ENCODE assay signal across 27 mouse cellular contexts in the genomic region with DNA sequence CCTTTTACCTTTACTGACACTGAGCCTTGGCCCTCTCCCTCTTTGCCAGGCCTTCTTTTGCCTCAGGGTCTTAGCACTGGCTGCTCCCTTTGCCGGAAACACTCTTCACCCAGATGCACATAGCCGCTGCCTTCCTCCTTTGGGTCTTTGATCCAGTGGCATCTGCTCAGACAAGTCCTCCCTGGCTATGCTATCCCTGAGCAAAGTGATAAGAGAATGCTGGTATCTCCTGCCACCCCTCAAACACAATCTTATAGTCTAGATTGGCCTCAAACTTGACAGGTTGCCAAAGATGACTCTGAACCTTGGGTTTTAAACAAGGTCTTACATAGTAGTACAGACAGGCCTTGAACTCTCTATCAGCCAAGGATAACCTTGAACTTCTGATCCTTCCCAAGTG. TPM values are rescaled to one million over a fixed set of nuclear protein-coding genes. Genes with fewer than 3 reads are reported as not detected.
DNase-seq lines count a peak whose midpoint lies in the region; ATAC-seq and TF ChIP-seq lines count a peak whose summit lies in the region.
"Had no signal": no experiment of that assay in that cellular context is flagged by ENCODE, and none has a peak within 500 bp of the region (broad histone marks: within the 10 kb centered on the region; RNA-seq: fewer than 3 reads in every experiment).

No protein-coding gene starts in this region.

- no peak overlapping the region for H3K4me3 ChIP-seq in liver, embryonic 14.5 days (ENCODE audit: insufficient read depth in 1 of 2, low read depth in 2 of 2, low read length in 2 of 2)
- H3K4me3 ChIP-seq in liver, embryonic 12.5 days = no peak overlapping the region
- no peak overlapping the region for H3K4me3 ChIP-seq in MEL (ENCODE audit: control insufficient read depth in 1 of 2, insufficient read depth in 1 of 2, low read depth in 2 of 2, low read length in 2 of 2)
- H3K4me3 ChIP-seq: forebrain, embryonic 10.5 days; forebrain, embryonic 13.5 days; heart, embryonic 12.5 days; heart, embryonic 15.5 days; hindbrain, embryonic 10.5 days; hindbrain, embryonic 13.5 days had no signal

- no peaks in the 10 kb centered on the region for H3K9me3 ChIP-seq in liver, embryonic 14.5 days (ENCODE audit: control insufficient read depth, low read length)
- H3K9me3 ChIP-seq in liver, embryonic 12.5 days (replicated peaks) = no peaks in the 10 kb centered on the region
- no peaks in the 10 kb centered on the region for H3K9me3 ChIP-seq in MEL (replicated peaks; ENCODE audit: insufficient read depth, low read length)
- H3K9me3 ChIP-seq: forebrain, embryonic 10.5 days; forebrain, embryonic 13.5 days; G1E; heart, embryonic 12.5 days; heart, embryonic 15.5 days; hindbrain, embryonic 10.5 days; hindbrain, embryonic 13.5 days had no signal

- WGBS in liver, embryonic 14.5 days (ENCODE audit: insufficient replicate concordance) = 40% methylated on average over 2 of the region's 2 CpGs
- WGBS in liver, embryonic 12.5 days (ENCODE audit: insufficient replicate concordance) = 73% methylated on average over 2 of the region's 2 CpGs

- TF ChIP-seq CTCF in liver, embryonic 14.5 days (IDR thresholded peaks at IDR 0.05; ENCODE audit: low read depth) = no peak
- TF ChIP-seq CTCF in MEL (IDR thresholded peaks at IDR 0.05 in 2 of 3, conservative IDR thresholded peaks at IDR 0.05 in 1 of 3; ENCODE audit: control insufficient read depth in 1 of 3, insufficient read depth in 1 of 3, low read depth in 2 of 3, low read length in 3 of 3, poor library complexity in 1 of 3, severe bottlenecking in 1 of 3) = no peak

- TF ChIP-seq EP300 in liver, embryonic 14.5 days (IDR thresholded peaks at IDR 0.05; ENCODE audit: low read depth) = 0 out of 2 replicates have a peak, but pooled peaks have one; percentile 13
- peak; percentile 54 to 69; a peak in 3 of 4 replicates for TF ChIP-seq EP300 in MEL (IDR thresholded peaks at IDR 0.05; ENCODE audit: low read depth in 1 of 2, low read length in 2 of 2)

- no peak for TF ChIP-seq POLR2A in MEL (IDR thresholded peaks at IDR 0.05; ENCODE audit: control insufficient read depth in 1 of 2, insufficient read depth in 1 of 2, low read depth in 1 of 2, low read length in 2 of 2, poor library complexity in 1 of 2)

- no peak overlapping the region for H3K9ac ChIP-seq in liver, embryonic 14.5 days (replicated peaks)
- H3K9ac ChIP-seq in liver, embryonic 12.5 days = no peak overlapping the region
- no peak overlapping the region for H3K9ac ChIP-seq in MEL (ENCODE audit: control insufficient read depth, low read depth, low read length, poor library complexity, severe bottlenecking)
- H3K9ac ChIP-seq: forebrain, embryonic 13.5 days; heart, embryonic 12.5 days; heart, embryonic 15.5 days; hindbrain, embryonic 13.5 days had no signal

- ATAC-seq in liver, embryonic 14.5 days (ENCODE audit: insufficient read depth) = peak; percentile 21; the same call in 1 of the 2 replicates
- no peak for ATAC-seq in liver, embryonic 12.5 days
- ATAC-seq: forebrain, embryonic 13.5 days; forebrain, embryonic 16.5 days; hindbrain, embryonic 16.5 days had no signal

- H3K36me3 ChIP-seq in liver, embryonic 14.5 days (replicated peaks; ENCODE audit: control insufficient read depth, insufficient read depth, low read depth) = no peaks in the 10 kb centered on the region
- no peaks in the 10 kb centered on the region for H3K36me3 ChIP-seq in liver, embryonic 12.5 days
- no peaks in the 10 kb centered on the region for H3K36me3 ChIP-seq in MEL (ENCODE audit: control insufficient read depth in 1 of 2, insufficient read depth in 2 of 2, low read length in 2 of 2)
- H3K36me3 ChIP-seq: forebrain, embryonic 10.5 days; G1E; heart, embryonic 12.5 days; heart, embryonic 15.5 days; hindbrain, embryonic 10.5 days; hindbrain, embryonic 13.5 days had no signal

- TF ChIP-seq RAD21 in MEL (IDR thresholded peaks at IDR 0.05; ENCODE audit: low read depth, low read length) = no peak

- no peaks in the 10 kb centered on the region for H3K27me3 ChIP-seq in liver, embryonic 14.5 days (ENCODE audit: control insufficient read depth, insufficient read depth, low read length)
- H3K27me3 ChIP-seq in liver, embryonic 12.5 days (replicated peaks) = 0 out of 2 replicates have a peak, but pooled peaks cover 3% of the 10 kb centered on the region
- H3K27me3 ChIP-seq in MEL (ENCODE audit: control insufficient read depth in 1 of 2, insufficient read depth in 2 of 2, low read length in 2 of 2) = peaks cover 0 to 1% of the 10 kb centered on the region in 2 experiments; a peak in 2 of 4 replicates
- H3K27me3 ChIP-seq: forebrain, embryonic 13.5 days; heart, embryonic 15.5 days; hindbrain, embryonic 13.5 days had no signal

- no peak overlapping the region for H3K4me2 ChIP-seq in liver, embryonic 14.5 days (ENCODE audit: low read depth)
- H3K4me2 ChIP-seq in liver, embryonic 12.5 days = no peak overlapping the region
- H3K4me2 ChIP-seq: forebrain, embryonic 13.5 days; heart, embryonic 12.5 days; heart, embryonic 15.5 days; hindbrain, embryonic 13.5 days had no signal

- H3K79me2 ChIP-seq in MEL (ENCODE audit: control insufficient read depth, insufficient read depth, low read length, poor library complexity) = no peaks in the 10 kb centered on the region

- no peak overlapping the region for H3K27ac ChIP-seq in liver, embryonic 14.5 days
- H3K27ac ChIP-seq in liver, embryonic 12.5 days = no peak overlapping the region
- no peak overlapping the region for H3K27ac ChIP-seq in MEL (ENCODE audit: control insufficient read depth, low read depth, low read length)
- H3K27ac ChIP-seq: forebrain, embryonic 10.5 days; forebrain, embryonic 13.5 days; heart, embryonic 15.5 days; hindbrain, embryonic 10.5 days; hindbrain, embryonic 13.5 days had no signal

- peaks cover 0 to 4% of the 10 kb centered on the region in 2 experiments; a peak in 2 of 4 replicates for H3K4me1 ChIP-seq in liver, embryonic 14.5 days (replicated peaks; ENCODE audit: control insufficient read depth in 2 of 2, insufficient read depth in 2 of 2, low read length in 1 of 2)
- H3K4me1 ChIP-seq in liver, embryonic 12.5 days = peaks cover 17% of the 10 kb centered on the region
- H3K4me1 ChIP-seq in MEL (ENCODE audit: control insufficient read depth in 1 of 2, insufficient read depth in 2 of 2, low read length in 2 of 2) = peaks cover 7 to 18% of the 10 kb centered on the region in 2 experiments

- no peak for DNase-seq in liver, embryonic 14.5 days (ENCODE audit: low read depth in 3 of 3, low spot score in 3 of 3)
- DNase-seq in MEL (ENCODE audit: low read depth, low spot score) = peak; percentile 58
- peak; percentile 13 for DNase-seq in c-Kit-positive CD71-positive TER-119-positive erythroid progenitor cells, embryonic 14.5 days (ENCODE audit: low spot score)
- DNase-seq in layer of hippocampus, postnatal 36 days = no peak
- DNase-seq in ovary, adult 18-20 months (ENCODE audit: low spot score) = no peak
- DNase-seq: adrenal gland, adult 2 months; adrenal gland, postnatal 14 days; B cell, adult 2 months; cerebellum, adult 18-20 months; cerebellum, adult 9-10 months; cerebellum, postnatal 14 days; gastrocnemius, postnatal 10 days; gastrocnemius, postnatal 36 days; heart, postnatal 10 days; heart, postnatal 36 days had no signal

TF ChIP-seq in MEL, 35 proteins besides CTCF, POLR2A, EP300 and RAD21 (continues in another document):
- TF ChIP-seq MAZ (IDR thresholded peaks at IDR 0.05; ENCODE audit: low read depth, low read length) = no peak
- no peak for TF ChIP-seq ELF1 (IDR thresholded peaks at IDR 0.05; ENCODE audit: low read depth, low read length)
- peak; percentile 94 for TF ChIP-seq TBP (IDR thresholded peaks at IDR 0.05; ENCODE audit: low read depth, low read length)
- TF ChIP-seq CHD2 (IDR thresholded peaks at IDR 0.05; ENCODE audit: low read length) = no peak
- TF ChIP-seq ZMIZ1 (IDR thresholded peaks at IDR 0.05; ENCODE audit: low read depth, low read length) = no peak
- peak; percentile 46; the same call in 1 of the 2 replicates for TF ChIP-seq BHLHE40 (IDR thresholded peaks at IDR 0.05; ENCODE audit: borderline replicate concordance, low read depth, low read length)
- no peak for TF ChIP-seq HCFC1 (IDR thresholded peaks at IDR 0.05; ENCODE audit: low read depth, low read length)
- TF ChIP-seq POLR2AphosphoS5 (IDR thresholded peaks at IDR 0.05; ENCODE audit: borderline replicate concordance, low read depth, low read length) = no peak
- no peak for TF ChIP-seq MYB (IDR thresholded peaks at IDR 0.05; ENCODE audit: low read depth, low read length)
- TF ChIP-seq JUND (IDR thresholded peaks at IDR 0.05; ENCODE audit: low read depth, low read length) = no peak
- TF ChIP-seq UBTF (IDR thresholded peaks at IDR 0.05; ENCODE audit: borderline replicate concordance, insufficient read depth, low read depth, low read length) = 0 out of 2 replicates have a peak, but pooled peaks have one; percentile 91
- TF ChIP-seq GATA1 (IDR thresholded peaks at IDR 0.05; ENCODE audit: low read depth, low read length) = peak; percentile 64
- TF ChIP-seq MXI1 (IDR thresholded peaks at IDR 0.05; ENCODE audit: low read depth, low read length) = no peak
- TF ChIP-seq CHD1 (IDR thresholded peaks at IDR 0.05; ENCODE audit: low read depth, low read length) = no peak
- peak; percentile 81; the same call in 1 of the 2 replicates for TF ChIP-seq RCOR1 (IDR thresholded peaks at IDR 0.05; ENCODE audit: low read depth, low read length)
- TF ChIP-seq TCF12 (IDR thresholded peaks at IDR 0.05; ENCODE audit: low read depth, low read length) = peak; percentile 62; the same call in 1 of the 2 replicates
- no peak for TF ChIP-seq TAL1 (IDR thresholded peaks at IDR 0.05; ENCODE audit: low read length)

RNA-seq across cellular contexts. Expression of a gene that starts 32.1 kb away (rescaled TPM):
- 16.3 and 22.7 TPM in 2 replicates for polyA plus RNA-seq in liver, embryonic 14.5 days (2012; rRNA removed)
- polyA plus RNA-seq in liver, embryonic 14.5 days (2014; fragmentation: Nextera tagmentation; extraction: Ambion mirVana) = 43.2 and 44.8 TPM in 2 replicates
- 44.0 and 48.8 TPM in 2 replicates for polyA plus RNA-seq in liver, embryonic 12.5 days (2016; fragmentation: Nextera tagmentation; extraction: Ambion mirVana)
- total RNA-seq in MEL (2012; rRNA removed) = 130 and 140 TPM in 2 replicates
- 10 to 100 TPM in 1 of 2 experiments, not detected in 1; 88.5 TPM for polyA plus RNA-seq in MEL (2012; ENCODE audit: insufficient read depth in 1 of 2, insufficient read length in 2 of 2, low read depth in 1 of 2, low replicate concordance in 2 of 2, missing spikeins in 1 of 2)
- total RNA-seq in layer of hippocampus, postnatal 36 days (2021) = 100 to 1,000 TPM in 1 of 2 experiments, 10 to 100 TPM in 1; 98.3 to 101 TPM

RNA-seq across cellular contexts. Expression of a gene that starts 51.2 kb away (rescaled TPM):
- polyA plus RNA-seq in liver, embryonic 14.5 days (2012; rRNA removed) = 0.11 and 0.17 TPM in 2 replicates
- not detected in 2 replicates for polyA plus RNA-seq in liver, embryonic 14.5 days (2014; fragmentation: Nextera tagmentation; extraction: Ambion mirVana)
- 0.42 and 0.94 TPM in 2 replicates for polyA plus RNA-seq in liver, embryonic 12.5 days (2016; fragmentation: Nextera tagmentation; extraction: Ambion mirVana)
- not detected in 2 replicates for total RNA-seq in MEL (2012; rRNA removed)
- not detected for polyA plus RNA-seq in MEL (2012; ENCODE audit: insufficient read depth in 1 of 2, insufficient read length in 2 of 2, low read depth in 1 of 2, low replicate concordance in 2 of 2, missing spikeins in 1 of 2)
- 1 to 10 TPM; 2.9 to 4.3 TPM for total RNA-seq in layer of hippocampus, postnatal 36 days (2021)
- total RNA-seq: CH12.LX; G1E; granulocyte monocyte progenitor cell, adult 5-6 weeks had no signal
- polyA plus RNA-seq: G1E had no signal

Comparison
In these comparisons a context has a peak if more than half of its experiments do, and no peak if none do; other contexts are left out.
1. DNase-seq: peak in MEL (single experiment) and c-Kit-positive CD71-positive TER-119-positive erythroid progenitor cells, embryonic 14.5 days (single experiment); none in liver, embryonic 14.5 days (0 of 3), layer of hippocampus, postnatal 36 days (0 of 2) and ovary, adult 18-20 months (single experiment).